Mouse (Mus musculus): ENCODE results near the gene Cyth1.

Gene Cyth1

DNA sequence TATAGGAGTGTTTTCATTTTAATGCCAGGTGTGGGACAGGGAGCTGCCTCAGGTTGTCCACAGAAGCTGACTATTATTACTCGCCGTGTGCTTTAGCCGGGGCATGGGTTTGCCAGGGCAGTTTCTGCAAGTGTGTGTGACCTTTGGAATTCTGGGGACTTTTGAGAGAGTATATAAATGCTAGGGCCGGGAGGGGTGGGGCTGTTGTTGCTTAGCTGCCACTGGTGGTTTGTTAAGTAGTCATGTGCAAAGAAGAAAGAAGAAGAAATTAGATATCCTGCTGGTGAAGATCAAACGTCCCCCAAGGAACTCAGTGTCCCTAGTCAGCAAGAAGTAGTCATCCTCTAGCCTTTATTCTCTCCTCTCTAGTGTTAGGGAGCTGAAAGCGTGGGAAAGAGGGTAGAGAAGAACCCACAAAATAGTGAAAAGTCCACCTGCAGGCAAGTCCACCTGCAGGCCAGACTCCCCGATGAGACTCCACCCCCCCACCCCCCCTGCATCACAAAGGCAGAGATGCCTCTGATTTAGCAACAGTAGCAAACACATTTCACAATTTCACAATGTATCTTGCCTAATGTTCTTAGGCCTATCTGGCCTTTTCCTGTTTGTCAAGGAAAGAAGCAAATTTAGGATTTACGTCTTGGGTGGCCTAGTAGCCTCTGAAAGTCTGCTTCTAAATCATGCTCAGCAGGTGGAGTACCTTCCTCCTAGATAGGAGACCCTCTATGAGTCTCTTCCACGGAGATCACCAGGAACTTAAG is 100.3 kb downstream of the Cyth1 start:
- no peak for DNase-seq

- no peak for DNase-seq
These were observed 101.9 kb downstream of the Cyth1 start for GRCm38 (mm10) chr11:118146446-118146845.

GRCm38 (mm10) chr11:118145771-118146351 is 102.5 kb downstream of the Cyth1 start:
- DNase-seq: peak; percentile 75

DNA sequence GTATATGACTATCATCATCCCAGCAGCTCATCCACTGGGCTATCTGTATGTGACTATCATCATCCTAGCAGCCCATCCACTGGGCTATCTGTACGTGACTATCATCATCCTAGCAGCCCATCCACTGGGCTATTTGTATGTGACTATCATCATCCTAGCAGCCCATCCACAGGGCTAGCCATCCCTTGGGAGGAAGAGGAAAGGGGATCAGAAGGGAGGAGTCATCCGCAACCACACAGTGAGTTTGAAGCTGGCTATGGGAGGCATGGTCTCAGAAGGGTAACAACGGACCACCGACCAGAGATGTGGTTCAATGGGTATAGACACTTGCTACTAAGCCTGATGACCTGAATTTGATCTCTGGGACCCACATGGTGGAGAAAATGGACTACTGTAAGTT is 103.3 kb downstream of the Cyth1 start:
- DNase-seq: no peak

DNA sequence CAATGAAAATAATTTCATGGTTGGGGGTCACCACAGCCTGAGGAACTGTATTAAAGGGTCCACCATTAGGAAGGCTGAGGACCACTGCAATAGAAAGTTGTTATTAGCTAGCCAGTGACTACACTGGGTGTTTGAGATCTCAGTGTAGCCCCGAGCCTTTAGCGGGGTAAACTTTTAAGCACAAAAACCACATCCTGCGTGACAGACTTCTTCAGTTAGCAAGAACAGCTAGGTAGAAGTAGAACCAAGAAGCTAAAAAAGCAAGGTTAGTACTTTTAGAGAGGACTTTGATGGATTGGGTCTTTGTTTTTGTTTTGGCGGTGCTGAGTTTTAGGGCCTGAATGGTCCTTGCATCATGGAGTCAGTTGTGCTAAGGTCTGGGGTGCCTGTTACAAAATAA is 104.7 kb downstream of the Cyth1 start:
- DNase-seq: peak; percentile 41

DNA sequence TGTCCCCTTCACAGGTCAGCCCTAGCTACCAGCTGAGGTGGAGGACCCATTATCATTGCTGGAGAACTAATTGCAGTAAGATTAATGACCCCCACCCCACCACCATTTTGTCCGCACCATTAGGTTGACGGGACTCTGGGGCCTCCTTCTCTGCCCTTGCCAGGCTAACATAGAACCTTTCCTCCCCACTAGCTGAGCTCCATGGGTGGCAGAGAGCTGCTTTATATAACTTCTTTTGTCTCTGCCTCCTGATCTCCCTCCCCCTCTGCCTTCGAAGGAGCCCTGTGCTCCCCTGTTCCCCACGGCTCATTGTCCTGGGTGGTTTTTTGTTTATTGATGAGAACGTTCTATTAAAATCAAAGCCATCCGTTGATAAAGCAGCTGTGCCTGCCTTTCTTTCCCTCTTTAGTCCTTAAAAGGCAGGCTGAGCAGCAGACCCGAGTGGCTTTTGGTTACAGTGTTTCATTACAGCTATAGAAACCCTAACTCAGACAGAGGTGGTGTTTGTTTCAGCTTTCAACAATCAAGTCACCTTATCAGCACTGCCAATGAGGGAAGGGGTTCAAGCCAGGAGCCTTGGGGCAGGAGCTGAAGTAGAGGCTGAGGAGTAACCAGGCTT is 105.7 kb downstream of the Cyth1 start:
- no peak for DNase-seq

GRCm38 (mm10) chr11:118140771-118141565 is 107.4 kb downstream of the Cyth1 start:
- DNase-seq: no peak

DNA sequence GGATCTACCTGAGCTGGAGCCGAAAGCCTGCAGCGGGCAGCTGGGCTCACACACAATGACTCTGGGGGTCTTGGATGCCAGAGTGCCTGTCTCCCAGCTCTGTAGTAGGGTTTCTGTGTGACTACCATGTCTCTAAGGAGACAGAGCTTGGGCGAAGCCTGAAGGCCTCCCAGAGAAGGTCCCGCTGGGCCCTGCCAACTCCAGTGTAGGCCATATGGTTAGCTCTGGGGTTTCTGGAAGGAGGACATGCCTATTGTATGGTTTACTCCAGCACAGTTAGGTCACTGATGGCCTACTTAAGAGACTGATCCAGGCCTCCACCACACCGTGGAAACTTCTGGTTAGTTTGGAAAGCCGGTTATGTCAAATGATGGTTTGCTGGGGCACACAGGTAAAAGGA is 110.0 kb downstream of the Cyth1 start:
- DNase-seq: no peak

- no peak for DNase-seq
These were observed 112.2 kb downstream of the Cyth1 start for GRCm38 (mm10) chr11:118136172-118136632.

DNA sequence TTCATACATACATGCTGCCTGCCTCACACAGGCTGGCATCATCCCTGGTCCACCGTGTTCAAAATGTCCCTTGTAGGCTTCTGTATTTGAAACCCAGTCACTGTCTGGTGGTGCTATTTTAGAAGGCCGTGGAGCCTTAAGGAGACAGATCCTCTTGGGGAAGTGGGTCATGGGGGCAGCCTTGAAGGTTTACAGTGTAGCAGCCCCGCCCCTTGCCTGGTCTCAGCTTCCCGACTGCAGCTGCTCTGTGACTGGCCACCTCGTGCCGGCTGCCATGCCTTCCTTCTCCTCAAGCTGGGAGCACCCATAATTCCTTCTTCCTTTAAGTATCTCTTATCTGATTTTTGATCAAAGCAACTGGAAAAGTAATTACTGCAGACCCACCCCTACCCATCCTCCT is 113.1 kb downstream of the Cyth1 start:
- peak; percentile 43 for DNase-seq

- DNase-seq: no peak
These were observed 114.6 kb downstream of the Cyth1 start for GRCm38 (mm10) chr11:118133752-118134169.

DNA sequence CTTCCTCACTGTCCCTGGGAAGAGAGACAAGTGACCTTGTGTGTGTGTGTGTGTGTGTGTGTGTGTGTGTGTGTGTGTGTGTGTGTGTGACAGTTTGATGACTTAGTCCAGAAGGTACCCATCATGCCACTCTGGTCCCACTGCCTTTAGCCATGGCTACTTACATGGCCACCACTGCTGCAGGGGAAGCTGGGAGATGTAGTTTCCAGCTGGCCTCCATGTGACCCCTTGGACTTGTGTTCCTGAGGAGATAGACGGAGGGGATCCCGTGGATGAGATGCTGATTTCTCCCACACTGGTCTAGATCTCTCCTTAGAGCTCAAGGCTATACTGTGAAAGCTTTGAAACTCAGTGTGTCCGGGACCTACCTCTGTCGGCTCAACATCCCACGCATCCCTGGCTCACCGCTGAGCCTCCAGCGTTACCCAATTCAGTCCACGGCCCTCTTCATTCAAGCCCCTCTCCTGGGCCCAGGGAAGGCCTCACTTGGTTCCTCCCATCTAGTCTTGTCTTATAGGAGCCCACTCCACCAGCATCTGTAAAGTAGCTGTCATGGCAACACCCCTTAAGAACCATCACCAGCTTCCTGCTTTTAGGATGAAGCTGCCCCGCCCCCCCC is 115.2 kb downstream of the Cyth1 start:
- no peak for DNase-seq

DNA sequence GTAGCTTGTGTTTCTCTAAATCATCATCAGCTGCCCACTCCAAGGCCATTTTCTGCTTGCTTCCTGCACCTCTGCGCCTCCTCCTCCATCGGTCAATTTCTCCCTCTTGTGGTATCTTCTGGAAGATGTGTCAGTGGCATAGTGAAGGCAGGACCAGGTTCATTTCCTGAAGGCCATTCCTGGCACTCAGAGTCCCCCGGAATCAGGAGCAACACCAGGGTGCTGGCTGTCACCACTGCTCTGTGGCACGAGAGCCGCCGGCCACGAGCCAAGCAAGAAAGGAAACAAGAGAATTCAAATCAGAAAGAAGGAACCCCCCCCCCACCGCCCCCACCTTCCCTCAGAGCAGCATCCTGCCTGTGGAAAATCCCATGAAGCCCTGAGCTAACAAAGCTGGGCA is 116.3 kb downstream of the Cyth1 start:
- no peak for DNase-seq

DNA sequence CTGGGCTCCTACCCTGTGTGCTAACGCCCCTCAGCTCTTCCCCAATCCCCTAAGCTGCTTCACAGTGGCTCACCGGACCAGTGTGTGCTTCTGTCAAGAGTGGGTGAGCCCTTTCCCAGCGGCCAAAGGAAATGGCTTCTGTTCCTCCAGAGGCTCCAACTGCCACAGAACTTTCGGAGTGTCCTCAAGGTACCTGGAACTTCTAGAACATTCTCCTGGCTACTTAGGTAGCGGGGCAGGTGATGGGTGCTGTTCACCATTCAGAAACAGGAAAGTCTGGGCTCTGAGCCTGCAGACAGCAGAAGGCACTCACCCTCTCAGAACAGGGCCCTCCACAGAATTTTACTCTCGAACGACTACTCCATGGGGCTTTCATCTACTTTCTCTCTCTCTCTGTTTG is 117.9 kb downstream of the Cyth1 start, which contains the start of gene Dnah17:
Dnah17 (minus strand) TSS at position 101 of the 400 bp plus-strand sequence.
- DNase-seq: no peak

- no peak for DNase-seq
These were observed 118.6 kb downstream of the Cyth1 start for GRCm38 (mm10) chr11:118129812-118130211.

- DNase-seq: no peak
These were observed 126.8 kb downstream of the Cyth1 start for GRCm38 (mm10) chr11:118121592-118121991.

DNA sequence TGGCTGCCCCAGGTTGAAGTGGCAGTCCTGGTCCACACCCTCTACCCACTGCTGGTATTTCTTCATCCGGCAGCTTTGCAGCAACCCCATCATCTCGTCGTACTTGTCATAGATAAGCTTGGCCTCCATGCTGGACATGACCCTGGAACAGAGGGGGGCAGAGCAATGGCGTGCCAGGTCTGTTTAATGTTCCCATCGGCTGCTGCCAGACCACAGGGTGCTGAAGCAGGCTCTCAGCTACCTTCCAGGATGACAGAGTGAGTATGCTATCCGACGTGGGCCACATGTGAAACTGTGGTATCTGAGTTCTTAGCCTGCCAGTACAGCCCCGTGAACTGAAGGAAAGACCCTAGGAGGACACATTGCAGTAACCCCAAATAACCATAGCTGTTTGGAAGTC is 129.6 kb downstream of the Cyth1 start:
- no peak for DNase-seq

GRCm38 (mm10) chr11:118114581-118115110 is 133.7 kb downstream of the Cyth1 start:
- peak; percentile 51 for DNase-seq

DNA sequence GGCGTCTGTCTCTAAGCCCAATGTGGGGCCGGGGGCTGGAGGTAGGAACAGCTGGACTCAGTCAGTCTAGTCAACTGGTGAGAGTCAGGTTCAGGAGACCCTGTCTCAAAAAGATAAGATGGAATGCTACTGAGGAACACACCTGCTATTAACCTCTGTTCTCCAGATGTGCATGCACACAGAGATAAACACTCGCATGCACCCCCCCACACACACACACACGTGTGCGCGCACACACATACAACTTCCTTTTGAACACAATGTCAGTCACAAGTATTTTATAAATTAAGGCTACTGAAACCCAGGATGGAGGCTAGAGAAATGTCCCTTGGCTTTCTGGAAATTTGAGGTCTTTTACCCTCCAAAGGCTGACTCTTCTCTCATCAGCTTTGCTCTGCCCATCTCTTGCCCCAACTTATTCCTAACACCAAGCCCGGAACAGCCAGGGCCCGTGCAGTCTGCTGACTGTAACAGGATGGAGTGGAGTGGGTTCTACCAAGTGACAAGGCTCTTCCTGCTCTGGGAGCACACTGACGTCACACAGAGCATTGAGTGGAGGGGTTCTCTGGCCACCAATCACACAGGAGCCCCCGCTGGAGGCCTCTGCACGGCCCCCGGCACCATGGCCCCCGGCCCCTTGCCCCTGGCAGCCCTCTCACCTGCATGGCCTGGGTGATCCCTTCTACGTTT is 134.7 kb downstream of the Cyth1 start:
- DNase-seq: peak; percentile 52

DNA sequence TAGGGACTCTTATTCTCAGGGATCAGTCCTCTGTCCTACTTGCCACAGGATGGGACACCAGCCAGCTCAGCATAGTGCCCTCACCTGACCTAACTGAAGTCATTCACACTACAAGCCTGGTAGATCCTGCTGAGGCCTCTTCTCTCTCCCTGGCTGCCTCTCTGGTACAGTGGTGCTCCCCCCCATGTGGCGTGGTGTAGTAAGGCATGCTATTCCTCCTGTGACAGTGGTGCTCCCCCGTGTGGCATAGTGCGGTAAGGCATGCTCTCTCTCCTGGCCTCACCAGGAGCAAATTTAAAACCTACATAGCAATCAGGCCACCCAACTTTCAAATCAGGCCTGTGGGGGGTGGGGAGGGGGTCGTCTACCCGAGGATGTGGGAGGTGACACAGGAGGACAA is 144.4 kb downstream of the Cyth1 start:
- peak; percentile 87 for DNase-seq

DNA sequence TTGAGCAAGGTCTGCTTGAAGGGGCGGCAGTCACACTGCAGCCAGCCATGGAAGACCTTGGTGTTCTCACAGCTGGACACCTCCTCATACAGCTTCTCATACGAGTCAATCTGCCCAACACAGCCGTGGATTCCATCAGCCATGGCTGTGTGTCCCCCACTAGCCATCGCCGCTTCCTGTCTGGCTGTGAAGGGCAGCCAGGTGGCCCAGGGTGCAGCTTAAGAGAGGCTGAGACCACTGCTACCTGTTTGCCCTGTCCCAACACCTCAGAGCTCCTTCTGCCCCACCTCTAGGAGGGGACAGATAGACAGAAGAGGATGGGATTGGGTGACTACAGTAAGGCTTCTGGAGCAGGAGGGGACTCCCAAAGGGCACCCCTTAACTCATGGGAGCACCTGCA is 145.0 kb downstream of the Cyth1 start:
- DNase-seq: peak; percentile 23

DNA sequence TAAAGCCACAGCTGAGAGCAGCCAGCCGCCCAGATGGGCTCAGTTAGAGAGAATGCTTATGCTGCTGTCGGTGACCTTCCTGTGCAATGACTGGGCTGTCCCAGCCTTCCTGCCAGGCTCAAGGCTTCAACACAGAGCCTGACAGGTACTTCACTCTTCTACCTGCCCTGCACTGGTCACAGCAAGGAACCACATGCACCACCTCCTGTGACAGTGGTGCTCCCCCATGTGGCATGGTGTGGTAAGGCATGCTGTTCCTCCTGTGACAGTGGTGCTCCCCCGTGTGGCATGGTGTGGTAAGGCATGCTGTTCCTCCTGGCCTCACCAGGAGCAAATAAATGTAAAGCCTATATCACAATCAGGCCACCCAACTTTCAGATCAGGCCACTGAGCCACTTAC is 145.6 kb downstream of the Cyth1 start:
- DNase-seq: peak; percentile 93

Measured in thymus, postnatal 25 days (tissue).